Mouse (Mus musculus) CD8-positive naive resting alpha-beta T cell, adult 57 days (primary cell): Measurements from ENCODE around the gene Krtap7-1. TPM values are rescaled to one million over a fixed set of nuclear protein-coding genes. Genes with fewer than 3 reads are reported as not detected.

Experiments
- total RNA-seq: library from RNA; stranded (reverse); gene quantifications from one replicate; pipeline ENCODE4 v1.2.4, GENCODE M21; 2023

Krtap7-1 gene
- total RNA-seq, result not detected

DNA sequence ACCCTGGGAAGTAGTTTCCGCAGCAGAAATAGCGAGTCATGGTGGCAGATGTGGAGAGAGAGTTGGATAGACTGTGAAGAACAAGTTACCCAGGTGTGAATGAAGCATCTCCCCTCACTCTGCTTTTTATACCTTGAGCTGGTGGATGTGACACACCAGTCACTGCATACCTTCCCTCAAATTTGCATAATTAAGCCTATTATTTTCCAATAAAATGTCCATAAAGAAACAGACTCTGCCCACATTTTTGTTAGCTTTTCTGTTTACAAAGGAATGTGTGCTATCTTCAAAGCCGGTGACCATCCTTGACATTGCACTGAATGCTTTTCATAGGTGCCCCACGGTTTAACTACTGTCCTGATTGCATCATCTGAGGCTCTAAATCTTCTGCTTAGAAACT, at the start of gene Krtap7-1:
TSS of gene Krtap7-1 (minus strand) at position 101 of the 400 bp plus-strand sequence.

GRCm38 (mm10) chr16:89487852-89488251, 20.3 kb downstream of the Krtap7-1 start, which contains the start of gene Krtap8-1:
TSS of gene Krtap8-1 (minus strand) at chr16:89487952.

Other genes starting within 250 kb of the Krtap7-1 start
- gene Krtap21-1, start 104.5 kb downstream of the Krtap7-1 start, total RNA-seq, result not detected
- gene Krtap6-2, start 88.2 kb downstream of the Krtap7-1 start, total RNA-seq, result not detected
- not detected for gene Krtap8-1, start 20.4 kb downstream of the Krtap7-1 start, total RNA-seq
- not detected for gene Krtap11-1, start 62.9 kb upstream of the Krtap7-1 start, total RNA-seq